Mouse (Mus musculus) embryonic facial prominence, embryonic 14.5 days (tissue): ENCODE results near the gene Fis1. TPM values are rescaled to one million over a fixed set of nuclear protein-coding genes. Genes with fewer than 3 reads are reported as not detected.

Experiments
- ATAC-seq: fragments of 200-750 bp; cut with Nextera tagmentation; 2 replicates; pipeline ENCODE4 v1.8.0; 2017; ENCODE audit warnings: low read depth, moderate number of reproducible peaks, moderate TSS enrichment
- DNase-seq: peaks from one replicate; pipeline ENCODE4 v3.0.0-alpha.2; 2015; ENCODE audit warnings: low spot score
- H3K27ac ChIP-seq: fragments of 300-500 bp; sonication (generic); replicated peaks from 2 replicates; pipeline ENCODE4 v1.5.1; 2014; ENCODE audit warnings: low read depth, mild to moderate bottlenecking, low read length, moderate library complexity
- H3K27me3 ChIP-seq: fragments of 300-500 bp; sonication (generic); replicated peaks from 2 replicates; pipeline ENCODE4 v1.6.1; 2014; ENCODE audit warnings: low read length; ENCODE audit not compliant: control insufficient read depth, insufficient read depth
- H3K36me3 ChIP-seq: fragments of 300-500 bp; sonication (generic); 2 replicates; pipeline ENCODE4 v1.6.1; 2014; ENCODE audit warnings: low read length, mixed read lengths; ENCODE audit not compliant: control insufficient read depth, insufficient read depth
- H3K4me1 ChIP-seq: fragments of 300-500 bp; sonication (generic); 2 replicates; pipeline ENCODE4 v1.6.1; 2014; ENCODE audit warnings: antibody characterized with exemption, low read length; ENCODE audit not compliant: control insufficient read depth, insufficient read depth
- H3K4me2 ChIP-seq: fragments of 300-500 bp; sonication (generic); 2 replicates; pipeline ENCODE4 v1.6.1; 2014; ENCODE audit warnings: low read depth, mild to moderate bottlenecking, low read length, moderate library complexity, mixed read lengths
- H3K4me3 ChIP-seq: fragments of 300-500 bp; sonication (generic); 2 replicates; pipeline ENCODE4 v1.5.1; 2014; ENCODE audit warnings: low read depth, mild to moderate bottlenecking, low read length
- H3K9ac ChIP-seq: fragments of 300-500 bp; sonication (generic); 2 replicates; pipeline ENCODE4 v1.6.1; 2014; ENCODE audit warnings: low read depth, mild to moderate bottlenecking, low read length, moderate library complexity, mixed read lengths
- H3K9me3 ChIP-seq: fragments of 300-500 bp; sonication (generic); 2 replicates; pipeline ENCODE4 v1.6.1; 2016; ENCODE audit warnings: low read length; ENCODE audit not compliant: control insufficient read depth
- WGBS: fragments of 180-500 bp; shearing (Covaris S2); extraction: QIAGEN DNeasy Blood & Tissue Kit; methylation state at CpG from one replicate; pipeline ENCODE4 v1.1.7; 2014; 5-methylcytosine and 5-hydroxymethylcytosine counted together
- polyA plus RNA-seq: library from polyadenylated mRNA; unstranded; fragments of >200 nt; fragmentation: Nextera tagmentation; extraction: Ambion mirVana; gene quantifications from 2 replicates; pipeline ENCODE4 v1.2.1, GENCODE M21; 2014

Fis1 gene
- polyA plus RNA-seq, result 266 and 270 TPM in 2 replicates

DNA sequence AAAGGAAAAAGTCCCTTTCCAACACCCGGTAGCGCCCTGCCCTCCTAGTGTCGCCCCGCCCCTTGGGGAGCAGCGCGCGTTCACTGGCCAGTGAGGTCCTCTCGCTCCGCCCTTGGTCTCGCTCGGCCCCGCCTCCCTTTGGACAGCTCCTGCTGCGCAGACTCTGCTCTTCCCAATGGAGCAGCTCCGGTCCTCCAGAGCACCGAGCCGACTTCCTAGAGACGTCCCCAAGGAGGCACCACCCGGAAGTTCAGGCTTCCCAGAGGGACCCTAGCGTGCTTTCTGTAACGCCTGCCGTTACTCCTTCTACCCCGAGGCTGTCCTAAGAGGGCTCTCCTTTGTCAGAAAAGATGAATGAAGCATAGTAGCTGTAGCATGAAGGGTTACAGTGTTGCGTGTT, at the start of gene Fis1:
Gene Fis1, plus strand, starts transcription at position 261 of the 400 bp plus-strand sequence.
- Histone ChIP-seq H3K4me1 (peaks cover 10% of the 10 kb centered on the region), H3K9me3 (no peaks in the 10 kb centered on the region), H3K27ac (peak within 1 kb of the TSS; percentile 75), H3K4me2 (peak within 1 kb of the TSS; percentile 78), H3K36me3 (0 out of 2 replicates have a peak, but pooled peaks cover 3% of the 10 kb centered on the region), H3K4me3 (peak within 1 kb of the TSS; percentile 74), H3K9ac (peak within 1 kb of the TSS; percentile 76), H3K27me3 (no peaks in the 10 kb centered on the region)
- peak; percentile 99 for DNase-seq
- ATAC-seq, result peak; percentile 99
- under 1% methylated on average over 23 of the region's 23 CpGs for WGBS

DNA sequence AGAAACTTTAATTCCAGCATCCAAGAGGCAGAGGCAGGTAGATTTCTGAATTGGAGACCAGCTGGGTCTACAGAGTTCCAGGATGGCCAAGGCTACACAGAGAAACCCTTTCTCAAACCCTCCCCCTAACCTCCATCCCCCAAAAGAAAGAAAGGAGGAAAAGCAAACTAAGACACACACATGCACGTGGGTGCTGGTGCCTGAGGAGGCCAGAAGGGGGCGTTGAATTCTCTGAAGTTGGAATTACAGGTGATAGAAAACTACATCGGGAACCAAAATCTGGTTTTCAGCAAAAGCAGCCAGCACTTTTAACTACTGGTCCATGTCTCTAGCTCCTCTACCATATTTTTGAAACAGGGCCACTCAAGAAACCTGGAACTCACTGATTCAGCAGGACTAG, 48.5 kb upstream of the Fis1 start:
- Histone ChIP-seq H3K4me1 (peaks cover 11% of the 10 kb centered on the region; the same call in 1 of the 2 replicates), H3K27me3 (no peaks in the 10 kb centered on the region), H3K4me3 (no peak overlapping the region), H3K36me3 (no peaks in the 10 kb centered on the region), H3K9ac (no peak overlapping the region), H3K4me2 (no peak overlapping the region), H3K9me3 (no peaks in the 10 kb centered on the region), H3K27ac (no peak overlapping the region)
- ATAC-seq (no peak), DNase-seq (no peak)
- 66% methylated on average over 3 of the region's 3 CpGs for WGBS

DNA sequence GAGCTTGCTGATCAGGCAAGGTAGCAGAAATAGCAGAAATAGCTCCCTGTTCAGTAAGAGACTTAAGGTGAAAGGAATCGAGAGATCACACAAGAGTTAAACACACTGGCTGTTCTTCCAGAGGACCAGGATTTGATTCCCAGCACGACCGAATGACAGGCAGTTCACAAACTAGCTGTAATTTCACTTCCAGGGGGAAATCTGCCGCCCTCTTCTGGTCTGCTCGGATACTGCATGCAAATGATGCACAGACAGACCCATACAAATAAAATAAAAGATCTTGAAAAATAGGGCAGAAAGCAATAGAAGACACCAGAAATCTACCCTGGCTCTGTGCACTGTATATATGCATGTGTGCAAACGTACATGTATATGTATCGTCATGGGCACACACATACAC, 47.4 kb upstream of the Fis1 start:
- Histone ChIP-seq H3K4me3 (no peak overlapping the region), H3K9ac (no peak overlapping the region), H3K36me3 (no peaks in the 10 kb centered on the region), H3K9me3 (no peaks in the 10 kb centered on the region), H3K4me2 (no peak overlapping the region), H3K27ac (no peak overlapping the region), H3K4me1 (peaks cover 4% of the 10 kb centered on the region; the same call in 1 of the 2 replicates), H3K27me3 (no peaks in the 10 kb centered on the region)
- DNase-seq (no peak), ATAC-seq (no peak)
- 55% methylated on average over 7 of the region's 7 CpGs for WGBS

DNA sequence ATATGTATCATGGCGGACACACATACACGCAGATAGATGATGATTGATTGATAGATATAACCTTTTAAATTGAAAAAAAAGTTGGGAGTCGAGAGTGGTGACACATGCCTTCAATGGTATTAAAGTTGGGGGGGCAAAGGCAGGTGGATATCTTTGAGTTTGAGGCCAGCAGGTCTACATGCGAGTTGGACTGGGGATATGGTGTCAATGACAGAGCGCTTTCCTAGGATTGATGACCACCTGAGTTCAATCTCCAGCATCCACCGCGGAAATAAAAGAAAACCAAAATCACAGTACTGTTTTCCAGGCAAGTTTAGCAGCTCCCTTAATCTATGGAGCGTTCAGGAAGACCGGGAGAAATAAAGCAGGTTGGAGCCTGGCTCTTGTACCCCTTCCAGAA, 45.5 kb upstream of the Fis1 start:
- H3K4me2 ChIP-seq, result peak overlapping the region; percentile 71
- H3K27ac ChIP-seq, result no peak overlapping the region
- H3K9me3 ChIP-seq, result no peaks in the 10 kb centered on the region
- no peaks in the 10 kb centered on the region for H3K27me3 ChIP-seq
- H3K9ac ChIP-seq, result peak overlapping the region; percentile 66
- WGBS, result 42% methylated on average over 9 of the region's 9 CpGs
- H3K4me3 ChIP-seq, result peak overlapping the region; percentile 65
- ATAC-seq (peak; percentile 16; the same call in 1 of the 2 replicates), DNase-seq (no peak)
- peaks cover 14% of the 10 kb centered on the region for H3K36me3 ChIP-seq
- peaks cover 4% of the 10 kb centered on the region; the same call in 1 of the 2 replicates for H3K4me1 ChIP-seq

DNA sequence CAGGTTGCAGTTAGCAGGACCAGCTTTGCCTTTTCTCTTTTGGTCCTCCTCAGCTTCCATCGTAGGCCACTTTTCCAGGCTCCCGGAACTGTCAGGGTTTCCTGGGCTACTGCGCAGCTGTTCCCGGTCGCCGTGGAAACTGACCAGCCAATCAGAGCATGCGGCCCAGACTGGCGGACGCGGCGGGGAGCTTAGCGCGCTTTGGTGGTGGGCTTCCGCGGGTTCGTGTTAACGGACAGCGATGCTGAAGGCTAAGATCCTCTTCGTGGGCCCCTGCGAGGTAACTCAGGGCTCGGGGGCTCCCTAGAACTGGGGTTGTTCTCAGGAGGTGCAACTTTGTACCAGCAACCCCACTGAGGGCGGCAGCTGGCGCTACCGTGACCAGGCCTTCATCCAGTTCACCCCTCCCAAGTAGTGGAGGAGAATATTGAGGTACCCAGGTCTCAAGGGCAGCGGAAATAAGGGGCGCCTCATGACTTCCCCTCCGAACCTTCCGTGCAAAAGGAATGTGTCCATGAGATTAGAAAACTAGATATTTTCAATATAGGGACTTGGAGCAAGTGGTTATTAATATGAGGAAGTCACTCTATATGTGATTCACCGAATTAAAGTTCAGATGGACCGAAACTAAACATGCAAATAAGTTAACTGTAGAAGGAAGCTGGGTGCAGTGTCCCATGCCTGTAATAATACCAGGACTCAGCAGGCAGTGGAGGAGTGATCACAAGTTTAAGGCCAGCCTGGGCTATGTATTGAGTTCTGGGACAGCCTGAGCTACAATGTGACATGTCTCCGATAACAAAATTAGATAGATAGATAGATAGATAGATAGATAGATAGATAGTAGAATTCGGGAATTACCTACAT, 44.9 kb upstream of the Fis1 start, which contains the start of gene Ift22:
Gene Ift22, plus strand, starts transcription at position 160 of the 867 bp plus-strand sequence.
- Histone ChIP-seq H3K9ac (peak within 1 kb of the TSS; percentile 66), H3K27ac (no peak within 1 kb of the TSS), H3K4me1 (peaks cover 4% of the 10 kb centered on the region; the same call in 1 of the 2 replicates), H3K36me3 (peaks cover 21% of the 10 kb centered on the region), H3K4me2 (peak within 1 kb of the TSS; percentile 71), H3K9me3 (no peaks in the 10 kb centered on the region), H3K27me3 (no peaks in the 10 kb centered on the region), H3K4me3 (peak within 1 kb of the TSS; percentile 65)
- peak; percentile 95 for DNase-seq
- peak; percentile 98 for ATAC-seq
- 9% methylated on average over 32 of the region's 32 CpGs for WGBS

DNA sequence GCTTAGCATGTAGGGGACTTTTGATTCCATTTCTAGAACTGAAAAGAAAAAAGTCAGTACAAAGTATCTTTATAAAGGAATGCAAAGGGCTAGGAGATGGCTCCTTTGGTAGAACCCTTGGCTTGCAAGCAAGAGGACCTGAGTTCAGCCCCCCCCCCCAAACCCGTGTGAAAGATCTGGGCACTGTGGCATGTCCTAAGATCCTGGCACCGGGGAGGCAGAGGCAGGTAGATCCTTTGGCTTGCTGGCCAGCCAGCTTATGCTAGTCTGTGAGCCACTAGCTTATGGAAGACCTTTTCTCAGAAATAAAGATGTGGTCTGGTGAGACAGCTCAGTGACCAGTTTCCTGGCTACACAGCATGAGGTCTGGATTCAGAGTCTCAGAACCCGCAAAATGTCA, 38.9 kb upstream of the Fis1 start:
- DNase-seq (no peak), ATAC-seq (no peak)
- Histone ChIP-seq H3K9me3 (no peaks in the 10 kb centered on the region), H3K27ac (no peak overlapping the region), H3K4me3 (no peak overlapping the region), H3K9ac (no peak overlapping the region), H3K4me2 (no peak overlapping the region), H3K27me3 (no peaks in the 10 kb centered on the region), H3K4me1 (no peaks in the 10 kb centered on the region), H3K36me3 (peaks cover 27% of the 10 kb centered on the region)
- WGBS, result 76% methylated on average over 3 of the region's 3 CpGs

DNA sequence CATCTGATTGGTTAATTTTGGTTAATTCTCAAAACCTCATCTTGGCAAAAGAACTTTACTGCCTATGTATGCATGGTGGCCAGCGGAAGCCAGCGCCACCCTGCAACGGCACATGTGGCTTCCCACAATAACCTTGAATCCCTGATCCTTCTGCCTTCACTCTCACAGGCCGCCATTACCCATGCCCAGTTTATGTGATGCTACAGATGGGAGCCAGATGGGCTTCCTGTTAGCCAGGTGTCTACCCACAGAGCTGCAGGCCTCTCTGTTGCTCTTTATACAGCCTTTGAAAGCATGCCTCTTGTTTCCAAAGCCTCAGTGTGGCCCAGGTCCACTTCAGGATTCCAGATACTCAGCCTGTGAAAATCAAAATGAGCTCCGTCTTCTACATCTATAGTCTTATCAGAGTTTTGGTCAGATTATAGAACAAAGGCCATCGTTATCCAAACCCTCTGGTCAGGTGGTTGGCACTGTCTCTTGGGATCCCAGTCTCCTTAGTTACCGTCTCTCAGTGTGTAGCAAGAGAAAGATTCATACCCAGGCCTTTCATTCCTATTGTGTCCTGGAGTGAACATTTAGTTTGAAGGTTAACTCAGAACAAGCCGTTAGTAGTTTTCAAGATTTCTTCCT, 35.3 kb upstream of the Fis1 start:
- WGBS, result 90% methylated on average over 8 of the region's 8 CpGs
- ATAC-seq (no peak), DNase-seq (no peak)
- H3K36me3 ChIP-seq, result peaks cover 11% of the 10 kb centered on the region; the same call in 1 of the 2 replicates
- no peaks in the 10 kb centered on the region for H3K9me3 ChIP-seq
- no peak overlapping the region for H3K4me2 ChIP-seq
- no peak overlapping the region for H3K27ac ChIP-seq
- H3K9ac ChIP-seq, result no peak overlapping the region
- H3K4me3 ChIP-seq, result no peak overlapping the region
- H3K4me1 ChIP-seq, result peaks cover 5% of the 10 kb centered on the region
- no peaks in the 10 kb centered on the region for H3K27me3 ChIP-seq

DNA sequence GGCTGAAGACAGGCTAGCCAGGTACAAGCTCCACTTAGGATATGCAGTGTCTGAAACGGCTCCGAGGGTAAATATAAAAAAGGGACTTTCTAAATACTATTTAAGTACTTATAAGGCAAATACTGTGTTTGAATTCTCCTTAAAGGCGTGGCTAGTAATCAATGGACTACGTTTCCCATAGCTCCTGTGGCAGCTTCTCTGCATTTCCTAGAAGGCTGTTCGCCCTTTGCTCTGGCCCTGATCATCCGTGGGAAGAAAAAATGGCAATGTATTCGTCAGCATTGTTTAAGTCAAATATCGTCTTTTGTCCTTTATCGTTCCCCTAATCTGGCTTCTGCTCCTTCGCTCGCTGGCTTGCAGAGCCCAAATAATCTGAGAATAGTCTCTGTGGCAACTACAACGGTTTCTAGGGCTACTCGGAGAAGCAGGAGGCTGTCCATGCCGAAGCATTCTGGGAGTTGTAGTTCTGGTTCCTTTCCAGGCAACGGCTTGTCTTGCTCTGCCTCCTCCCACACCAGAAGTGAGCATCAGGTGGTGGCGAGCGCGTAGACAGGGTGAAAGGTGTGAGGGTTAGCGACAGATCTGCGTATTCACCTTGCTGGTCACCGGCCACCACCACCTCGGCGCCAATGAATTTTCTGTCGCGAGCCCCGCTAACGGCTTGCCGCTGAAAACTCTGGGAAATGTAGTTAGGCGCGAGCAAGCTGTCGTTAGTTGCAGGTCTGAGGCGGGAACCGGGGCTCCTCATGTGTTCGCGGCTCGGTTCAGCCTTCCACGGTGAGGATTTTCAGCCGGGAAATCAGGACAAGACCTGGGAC, 34.2 kb upstream of the Fis1 start:
- H3K4me3 ChIP-seq, result peak overlapping the region; percentile 67
- H3K36me3 ChIP-seq, result 0 out of 2 replicates have a peak, but pooled peaks cover under 1% of the 10 kb centered on the region
- H3K4me2 ChIP-seq, result peak overlapping the region; percentile 93
- H3K9me3 ChIP-seq, result no peaks in the 10 kb centered on the region
- H3K27ac ChIP-seq, result peak overlapping the region; percentile 39; the same call in 1 of the 2 replicates
- H3K4me1 ChIP-seq, result peaks cover 5% of the 10 kb centered on the region
- WGBS, result 2% methylated on average over 38 of the region's 38 CpGs
- no peaks in the 10 kb centered on the region for H3K27me3 ChIP-seq
- H3K9ac ChIP-seq, result peak overlapping the region; percentile 76
- ATAC-seq (peak; percentile 91), DNase-seq (peak; percentile 94)
